Mouse (Mus musculus): Measurements from ENCODE around the gene Pon3. TPM values are rescaled to one million over a fixed set of nuclear protein-coding genes. Genes with fewer than 3 reads are reported as not detected.

The Pon3 gene
- polyA plus RNA-seq, 1 experiment, result 203 TPM

DNA sequence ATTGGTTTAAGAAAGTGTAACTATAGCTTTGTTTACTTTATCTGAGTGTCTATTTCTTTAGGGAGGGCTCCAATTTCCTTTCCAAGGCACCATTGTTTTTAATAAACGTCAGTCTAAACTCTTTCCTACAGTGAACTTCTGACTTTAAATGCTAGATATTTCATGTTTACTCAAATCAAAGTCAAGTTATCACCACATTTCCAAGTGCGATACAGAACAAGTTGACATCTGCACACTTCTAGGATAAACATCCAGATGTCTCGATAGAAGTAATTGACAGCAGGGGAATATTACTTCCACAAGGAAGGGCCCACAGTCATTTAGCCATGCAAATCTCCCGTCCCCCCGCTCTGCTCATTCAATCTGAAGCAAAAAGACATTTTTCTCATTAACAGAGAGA, 21.9 kb upstream of the Pon3 start:
- Histone ChIP-seq H3K4me1 (ENCODE audit: control insufficient read depth, insufficient read depth, insufficient read length, low read length) (no peaks in the 10 kb centered on the region), H3K4me3 (ENCODE audit: insufficient read depth, low read depth, low read length) (no peak overlapping the region)

DNA sequence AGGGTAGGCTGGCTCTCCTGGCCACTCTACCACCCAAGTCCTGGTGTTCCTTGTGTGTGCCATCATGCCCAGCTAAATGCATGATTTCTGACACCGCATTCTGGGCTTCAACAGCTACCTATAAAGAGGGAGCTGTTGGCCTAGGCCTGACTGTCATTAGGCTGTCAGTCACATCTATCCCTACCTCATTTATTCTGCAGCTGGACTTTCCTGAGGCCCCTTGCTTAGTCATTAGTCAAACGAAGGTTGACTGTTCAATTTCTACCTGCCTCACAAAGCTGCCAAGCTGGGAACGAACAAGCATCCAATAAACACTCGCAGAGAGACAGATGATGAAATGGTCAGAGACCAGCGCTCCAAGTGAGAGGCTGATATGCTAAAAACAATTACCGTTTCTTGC, 13.6 kb upstream of the Pon3 start:
- Histone ChIP-seq H3K4me1 (ENCODE audit: control insufficient read depth, insufficient read depth, insufficient read length, low read length) (no peaks in the 10 kb centered on the region), H3K27ac (replicated peaks; ENCODE audit: low read depth, low read length) (no peak overlapping the region), H3K4me3 (ENCODE audit: insufficient read depth, low read depth, low read length) (no peak overlapping the region)

More for the DNA sequence above, 21.9 kb upstream of the Pon3 start:
- no peak overlapping the region for H3K27ac ChIP-seq (replicated peaks; ENCODE audit: low read depth, low read length)

DNA sequence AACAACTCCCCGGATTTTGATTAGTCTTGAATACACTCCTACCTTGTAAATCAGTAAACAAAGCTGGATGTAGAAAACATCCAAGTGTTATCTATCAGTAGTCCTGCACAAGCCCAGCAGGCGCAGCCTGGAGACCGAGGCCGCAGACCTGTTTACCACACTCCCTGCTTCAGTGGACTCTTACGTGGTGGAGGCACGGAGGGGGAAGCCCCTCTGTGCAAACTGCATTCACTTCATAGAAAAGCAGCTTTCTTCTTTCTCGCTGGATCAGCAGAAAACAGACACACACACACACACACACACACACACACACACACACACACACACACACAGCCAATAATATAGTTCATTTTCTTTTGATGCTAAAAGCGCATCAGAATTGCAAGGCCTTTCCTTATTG, 8.7 kb upstream of the Pon3 start:
- no peaks in the 10 kb centered on the region for H3K4me1 ChIP-seq (ENCODE audit: control insufficient read depth, insufficient read depth, insufficient read length, low read length)
- no peak overlapping the region for H3K4me3 ChIP-seq (ENCODE audit: insufficient read depth, low read depth, low read length)
- no peak overlapping the region for H3K27ac ChIP-seq (replicated peaks; ENCODE audit: low read depth, low read length)

DNA sequence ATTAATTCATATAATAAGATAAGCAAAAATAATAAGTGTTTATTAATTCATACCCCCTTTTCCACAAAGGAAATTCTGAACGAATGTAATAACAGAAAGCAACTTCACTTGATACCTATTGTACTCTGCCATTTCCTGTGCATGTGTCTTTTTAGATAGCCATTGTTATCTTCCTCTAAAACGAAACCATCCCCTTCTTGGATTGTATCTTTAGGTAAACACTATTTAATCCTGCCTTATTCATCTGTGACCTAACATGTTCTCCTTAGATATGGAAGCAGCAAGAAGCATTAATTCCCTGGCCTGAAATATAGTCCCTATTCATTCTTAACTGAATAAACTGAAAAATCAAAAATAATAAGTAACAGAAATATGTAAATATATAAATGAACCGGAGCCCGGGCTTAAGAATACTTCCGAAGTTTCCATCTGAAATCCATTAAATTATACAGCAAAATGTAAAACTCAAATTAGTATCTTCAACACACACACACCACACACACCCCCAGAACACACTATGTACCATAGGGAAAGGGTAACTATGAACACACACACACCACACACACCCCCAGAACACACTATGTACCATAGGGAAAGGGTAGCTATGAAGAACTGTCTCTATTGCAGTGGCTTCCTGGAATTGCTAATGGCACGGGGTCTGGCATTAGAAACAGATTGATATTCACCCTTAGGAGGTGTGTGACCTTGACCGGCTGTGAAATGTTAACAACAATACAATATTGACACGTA, 7.3 kb upstream of the Pon3 start:
- no peaks in the 10 kb centered on the region for H3K4me1 ChIP-seq (ENCODE audit: control insufficient read depth, insufficient read depth, insufficient read length, low read length)
- H3K4me3 ChIP-seq (ENCODE audit: insufficient read depth, low read depth, low read length), result no peak overlapping the region
- H3K27ac ChIP-seq (replicated peaks; ENCODE audit: low read depth, low read length), result no peak overlapping the region

DNA sequence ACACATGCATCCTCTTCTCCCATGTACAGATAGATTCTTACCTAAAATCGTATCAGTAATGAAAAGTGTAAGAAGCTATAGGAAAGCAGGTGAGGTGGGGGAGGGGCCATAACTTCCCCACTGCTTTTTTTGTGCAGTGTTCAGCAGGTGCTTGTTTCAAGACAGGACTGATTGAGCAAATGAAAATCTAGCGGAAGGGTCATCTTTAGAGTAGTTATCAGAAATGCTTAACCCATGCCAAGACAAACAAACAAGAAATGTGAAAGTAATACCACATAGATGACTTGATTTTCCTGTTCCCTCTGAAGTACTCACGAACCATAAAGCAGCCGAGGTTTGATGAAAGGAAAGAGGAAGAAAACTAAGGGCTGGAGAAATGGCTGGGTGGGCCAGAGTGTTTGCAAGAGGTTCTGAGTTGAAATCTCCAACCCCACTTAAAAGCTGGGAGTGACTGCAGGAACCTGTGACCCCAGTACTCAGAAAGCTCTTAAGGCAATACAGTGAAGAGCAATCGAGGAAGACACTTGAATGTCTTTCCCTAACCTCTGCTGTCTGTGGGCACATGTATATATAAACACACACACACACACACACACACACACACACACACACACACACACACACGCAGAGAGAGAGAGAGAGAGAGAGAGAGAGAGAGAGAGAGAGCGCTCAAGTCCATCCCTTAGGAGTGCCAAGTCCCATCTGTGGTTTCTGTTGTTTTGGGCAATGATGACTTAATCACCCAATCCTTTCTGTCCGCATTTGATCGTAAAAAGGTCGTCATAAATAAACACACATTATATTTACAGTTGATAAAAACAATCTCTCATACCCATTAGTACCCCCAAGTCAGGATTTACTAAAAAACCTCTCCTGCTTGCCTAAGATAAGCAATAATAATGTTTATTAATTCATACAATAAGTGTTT, 6.5 kb upstream of the Pon3 start:
- no peak overlapping the region for H3K27ac ChIP-seq (replicated peaks; ENCODE audit: low read depth, low read length)
- no peaks in the 10 kb centered on the region for H3K4me1 ChIP-seq (ENCODE audit: control insufficient read depth, insufficient read depth, insufficient read length, low read length)
- H3K4me3 ChIP-seq (ENCODE audit: insufficient read depth, low read depth, low read length), result no peak overlapping the region

DNA sequence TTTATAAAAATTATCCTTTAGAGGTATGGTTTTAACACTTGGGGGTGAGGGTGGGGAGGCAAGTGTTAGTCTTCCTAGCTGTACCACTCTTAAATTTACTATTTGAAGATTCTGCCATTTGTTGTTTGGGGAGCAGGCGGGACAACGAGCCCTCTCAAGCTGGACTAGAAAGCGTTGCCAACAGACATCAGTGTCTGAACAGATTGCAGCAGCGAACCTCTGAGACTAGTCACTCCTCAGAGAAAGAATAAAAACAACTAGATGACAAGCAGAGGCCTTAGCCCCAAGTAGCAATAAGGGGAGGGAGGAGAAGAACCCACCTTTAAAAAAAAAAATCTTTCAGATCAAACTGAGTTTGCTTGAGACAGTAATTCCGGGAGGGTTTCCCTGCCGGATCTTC, 795 bp downstream of the Pon3 start:
- peaks cover 3% of the 10 kb centered on the region; the same call in 1 of the 2 replicates for H3K4me1 ChIP-seq (ENCODE audit: control insufficient read depth, insufficient read depth, insufficient read length, low read length)
- peak overlapping the region; percentile 90 for H3K27ac ChIP-seq (replicated peaks; ENCODE audit: low read depth, low read length)
- peak overlapping the region; percentile 68 for H3K4me3 ChIP-seq (ENCODE audit: insufficient read depth, low read depth, low read length)

DNA sequence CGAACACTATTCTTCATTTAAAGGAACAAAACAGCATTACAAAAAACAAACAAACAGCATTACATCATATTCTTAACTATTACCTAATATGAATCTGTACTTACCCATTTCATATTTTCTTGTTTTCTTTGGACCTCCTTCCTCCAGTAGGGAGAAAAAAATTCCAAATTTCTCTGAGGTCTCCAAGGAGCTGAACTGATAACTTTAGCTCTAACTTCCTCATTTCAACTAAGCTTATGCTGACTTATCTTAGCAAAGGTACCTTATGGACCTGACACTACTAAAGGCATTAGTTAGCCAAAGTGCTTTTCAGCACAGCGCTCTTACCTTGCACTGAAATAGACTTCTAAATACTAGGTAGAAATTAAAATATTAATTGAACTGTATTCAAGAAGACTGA, 1.2 kb downstream of the Pon3 start:
- H3K4me1 ChIP-seq (ENCODE audit: control insufficient read depth, insufficient read depth, insufficient read length, low read length), result peaks cover 3% of the 10 kb centered on the region; the same call in 1 of the 2 replicates
- H3K27ac ChIP-seq (replicated peaks; ENCODE audit: low read depth, low read length), result no peak overlapping the region
- H3K4me3 ChIP-seq (ENCODE audit: insufficient read depth, low read depth, low read length), result no peak overlapping the region

DNA sequence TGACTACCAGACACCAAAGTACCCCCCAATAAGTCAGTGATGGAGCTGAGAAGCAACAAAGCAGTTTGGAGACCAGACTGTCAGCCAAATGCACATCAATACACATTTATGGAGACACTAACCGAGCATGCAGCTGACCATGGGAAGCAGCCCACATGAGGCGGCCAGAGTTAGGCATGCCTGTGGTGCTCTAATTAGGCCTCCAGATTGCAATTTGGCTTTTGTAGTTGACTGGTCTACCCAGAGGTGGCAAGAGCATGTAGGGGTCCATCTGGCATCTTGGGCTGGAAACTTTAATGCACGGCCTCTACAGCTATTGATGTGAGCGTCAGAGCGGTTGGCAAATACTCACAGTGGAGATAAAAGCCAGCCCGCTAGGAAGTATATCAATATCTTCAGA, 10.2 kb downstream of the Pon3 start:
- H3K4me1 ChIP-seq (ENCODE audit: control insufficient read depth, insufficient read depth, insufficient read length, low read length), result no peaks in the 10 kb centered on the region
- H3K27ac ChIP-seq (replicated peaks; ENCODE audit: low read depth, low read length), result no peak overlapping the region
- H3K4me3 ChIP-seq (ENCODE audit: insufficient read depth, low read depth, low read length), result no peak overlapping the region

DNA sequence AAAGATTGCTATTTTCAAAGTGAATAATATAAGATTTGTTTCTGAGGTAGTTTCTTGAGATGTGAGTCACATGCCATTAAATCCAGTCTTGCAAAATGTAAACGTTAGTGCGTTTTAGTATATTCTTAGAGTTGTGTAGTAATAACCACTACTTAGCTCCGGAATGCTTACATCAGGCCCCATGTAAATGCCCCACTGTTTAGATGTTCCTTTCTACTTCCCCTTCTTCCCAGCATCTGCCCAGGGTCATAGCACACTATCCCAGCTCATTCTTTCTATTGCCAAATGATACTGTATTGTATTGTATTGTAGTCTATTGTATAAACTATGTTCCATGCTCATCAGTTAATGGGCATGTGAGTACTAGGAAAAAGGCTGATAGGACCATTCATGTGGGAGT, 17.3 kb downstream of the Pon3 start:
- no peak overlapping the region for H3K27ac ChIP-seq (replicated peaks; ENCODE audit: low read depth, low read length)
- no peaks in the 10 kb centered on the region for H3K4me1 ChIP-seq (ENCODE audit: control insufficient read depth, insufficient read depth, insufficient read length, low read length)
- H3K4me3 ChIP-seq (ENCODE audit: insufficient read depth, low read depth, low read length), result no peak overlapping the region

DNA sequence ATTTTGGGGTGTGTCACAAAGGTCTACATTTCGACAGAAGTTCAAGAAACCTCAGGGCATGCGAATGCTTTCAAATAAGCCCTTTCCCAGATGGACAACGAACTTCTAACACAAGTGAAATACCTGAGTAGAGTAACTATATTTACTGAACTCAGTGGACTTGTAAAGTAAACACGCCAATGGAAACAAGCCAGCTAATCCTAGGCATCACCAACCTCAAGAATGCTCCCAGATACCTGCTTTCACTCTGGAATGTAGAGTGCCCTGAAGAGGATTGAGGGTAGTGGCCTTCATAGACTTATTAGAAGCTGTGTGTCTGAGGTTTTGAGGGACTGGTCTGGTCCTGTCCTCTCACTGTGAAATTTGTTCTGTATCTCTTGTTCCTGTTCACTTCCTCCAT, 18.6 kb downstream of the Pon3 start:
- Histone ChIP-seq H3K4me3 (ENCODE audit: insufficient read depth, low read depth, low read length) (no peak overlapping the region), H3K4me1 (ENCODE audit: control insufficient read depth, insufficient read depth, insufficient read length, low read length) (no peaks in the 10 kb centered on the region), H3K27ac (replicated peaks; ENCODE audit: low read depth, low read length) (no peak overlapping the region)

DNA sequence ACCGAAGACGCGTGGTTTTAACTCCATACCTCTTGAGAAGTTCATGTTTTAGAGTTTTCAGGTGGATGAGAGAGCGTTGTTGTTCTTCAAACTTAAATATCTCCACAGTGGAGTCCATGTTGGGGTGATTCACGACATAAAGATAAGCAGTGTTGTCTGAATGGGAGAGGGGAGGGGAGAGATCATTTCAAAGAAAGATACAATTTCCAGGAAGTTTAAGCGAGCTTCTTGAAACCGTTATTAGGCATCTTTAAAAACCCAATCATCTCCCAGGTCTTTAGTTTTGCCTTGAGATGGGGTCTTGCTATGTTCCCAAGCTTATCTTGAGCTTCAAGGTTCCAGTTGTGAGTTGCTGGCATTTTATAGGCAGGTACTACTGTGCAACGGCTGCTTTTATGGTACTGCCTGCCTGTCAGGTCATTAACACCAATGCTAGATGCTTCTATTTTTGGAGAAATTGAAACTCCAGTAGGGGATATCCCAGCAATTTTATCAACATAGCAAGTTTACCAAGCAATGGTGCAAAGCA, 19.2 kb downstream of the Pon3 start:
- H3K4me3 ChIP-seq (ENCODE audit: insufficient read depth, low read depth, low read length), result no peak overlapping the region
- no peaks in the 10 kb centered on the region for H3K4me1 ChIP-seq (ENCODE audit: control insufficient read depth, insufficient read depth, insufficient read length, low read length)
- H3K27ac ChIP-seq (replicated peaks; ENCODE audit: low read depth, low read length), result no peak overlapping the region

DNA sequence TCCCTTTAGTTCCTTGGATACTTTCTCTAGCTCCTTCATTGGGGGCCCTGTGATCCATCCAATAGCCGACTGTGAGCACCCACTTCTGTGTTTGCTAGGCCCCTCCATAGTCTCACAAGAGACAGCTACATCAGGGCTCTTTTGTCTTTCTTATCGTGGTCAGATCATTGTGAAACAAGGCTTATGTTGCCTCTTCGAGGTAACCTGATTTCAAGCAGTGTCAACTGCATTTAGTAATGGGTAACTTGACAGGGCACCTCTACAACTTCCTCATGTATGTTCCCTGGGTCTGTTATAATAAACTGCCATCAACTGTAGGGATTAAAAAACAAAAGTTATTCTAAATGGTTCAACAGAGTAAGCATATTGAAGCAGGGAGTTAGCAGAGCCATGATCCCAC, 21.5 kb downstream of the Pon3 start:
- H3K27ac ChIP-seq (replicated peaks; ENCODE audit: low read depth, low read length), result no peak overlapping the region
- H3K4me1 ChIP-seq (ENCODE audit: control insufficient read depth, insufficient read depth, insufficient read length, low read length), result no peaks in the 10 kb centered on the region

DNA sequence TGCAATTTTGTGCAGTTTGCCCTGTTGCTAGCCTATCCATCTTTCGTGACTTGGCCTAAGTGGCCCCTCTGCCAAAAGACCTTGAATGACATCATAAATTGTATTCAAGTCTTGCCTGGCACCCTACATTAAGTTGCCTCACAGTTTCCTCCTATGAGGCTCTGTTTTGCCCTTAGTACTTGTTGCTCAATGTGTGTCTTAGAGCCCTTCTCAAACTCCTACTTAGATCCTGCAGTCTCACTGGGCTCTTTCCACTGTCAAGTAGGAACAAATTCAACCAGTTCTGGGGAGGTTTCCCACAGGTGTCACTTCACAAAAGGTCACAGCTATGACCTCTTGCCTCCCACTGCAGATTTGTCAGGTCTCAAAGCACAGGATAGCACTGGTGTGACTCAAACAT, 22.3 kb downstream of the Pon3 start:
- H3K27ac ChIP-seq (replicated peaks; ENCODE audit: low read depth, low read length), result peak overlapping the region; percentile 86; the same call in 1 of the 2 replicates
- H3K4me3 ChIP-seq (ENCODE audit: insufficient read depth, low read depth, low read length), result no peak overlapping the region
- H3K4me1 ChIP-seq (ENCODE audit: control insufficient read depth, insufficient read depth, insufficient read length, low read length), result no peaks in the 10 kb centered on the region

More for the DNA sequence above, 21.5 kb downstream of the Pon3 start:
- H3K4me3 ChIP-seq (ENCODE audit: insufficient read depth, low read depth, low read length), result no peak overlapping the region

DNA sequence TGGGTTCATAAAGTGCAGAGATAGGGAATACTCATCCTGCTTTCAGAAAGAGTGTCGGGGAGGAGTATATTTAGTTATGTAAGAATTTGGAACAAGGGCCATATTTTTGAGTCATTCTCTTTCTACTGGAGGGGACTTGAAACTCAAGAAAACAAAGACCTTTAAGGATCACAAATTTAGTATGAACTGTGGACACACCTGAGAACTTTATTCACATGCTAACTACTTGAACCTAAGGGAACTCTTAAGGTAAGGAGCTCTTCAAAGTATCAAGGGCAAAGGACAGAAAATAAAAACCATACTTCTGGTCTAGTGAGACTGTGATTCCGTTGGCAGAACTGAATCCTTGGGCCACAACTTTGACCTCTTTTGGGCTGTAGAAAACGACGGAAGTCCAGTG, 24.1 kb downstream of the Pon3 start:
- H3K4me3 ChIP-seq (ENCODE audit: insufficient read depth, low read depth, low read length), result no peak overlapping the region
- H3K4me1 ChIP-seq (ENCODE audit: control insufficient read depth, insufficient read depth, insufficient read length, low read length), result no peaks in the 10 kb centered on the region
- H3K27ac ChIP-seq (replicated peaks; ENCODE audit: low read depth, low read length), result peak overlapping the region; percentile 82

DNA sequence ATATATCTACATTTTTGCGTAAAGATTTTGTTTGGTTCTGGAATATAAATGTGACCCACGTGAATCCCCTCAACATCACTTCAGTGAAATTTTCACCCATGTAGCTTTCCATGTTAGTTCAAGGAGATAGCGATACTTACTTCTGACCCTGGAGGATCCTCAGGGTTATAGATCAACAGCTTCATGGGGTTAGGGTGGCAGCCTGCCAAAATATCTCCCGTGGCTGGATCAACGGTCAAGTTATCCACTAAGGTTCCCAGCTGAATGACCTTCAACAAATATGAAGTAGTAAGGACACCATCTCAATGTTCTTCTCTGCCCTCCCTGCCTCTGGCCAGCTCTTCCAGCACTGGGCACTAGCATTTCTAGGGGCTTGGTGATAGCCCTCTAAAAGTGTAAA, 25.8 kb downstream of the Pon3 start:
- H3K4me3 ChIP-seq (ENCODE audit: insufficient read depth, low read depth, low read length), result no peak overlapping the region
- no peak overlapping the region for H3K27ac ChIP-seq (replicated peaks; ENCODE audit: low read depth, low read length)
- no peaks in the 10 kb centered on the region for H3K4me1 ChIP-seq (ENCODE audit: control insufficient read depth, insufficient read depth, insufficient read length, low read length)

Data from brown adipose tissue, adult 24 weeks (tissue).